Mouse (Mus musculus) thymus, postnatal 0 days (tissue): ENCODE measurements around the gene 1810049J17Rik. TPM values are rescaled to one million over a fixed set of nuclear protein-coding genes. Genes with fewer than 3 reads are reported as not detected.

Experiments used
- DNase-seq: peaks from one replicate; pipeline ENCODE4 v3.0.0-alpha.2; 2015; ENCODE audit warnings: low spot score
- polyA plus RNA-seq: library from polyadenylated mRNA; unstranded; fragments of >200 nt; fragmentation: Nextera tagmentation; extraction: Ambion mirVana; gene quantifications from 2 replicates; pipeline ENCODE4 v1.2.1, GENCODE M21; 2015

1810049J17Rik gene
- polyA plus RNA-seq, 1 experiment from 2014 or later, result 2.0 TPM

- no peak for DNase-seq
These were observed 11.0 kb downstream of the 1810049J17Rik start for GRCm38 (mm10) chr15:12310676-12311075.

- DNase-seq, result no peak
These were observed 13.2 kb downstream of the 1810049J17Rik start for GRCm38 (mm10) chr15:12308539-12308938.

- DNase-seq, result no peak
These were observed 14.6 kb downstream of the 1810049J17Rik start for GRCm38 (mm10) chr15:12307114-12307513.

GRCm38 (mm10) chr15:12306188-12307071 is 15.3 kb downstream of the 1810049J17Rik start:
- DNase-seq, result no peak

GRCm38 (mm10) chr15:12301771-12302170 is 19.9 kb downstream of the 1810049J17Rik start:
- DNase-seq, result no peak

GRCm38 (mm10) chr15:12298231-12298737 is 23.4 kb downstream of the 1810049J17Rik start:
- DNase-seq, result no peak

GRCm38 (mm10) chr15:12296228-12296627 is 25.5 kb downstream of the 1810049J17Rik start:
- DNase-seq, result peak; percentile 53

GRCm38 (mm10) chr15:12291757-12292156 is 29.9 kb downstream of the 1810049J17Rik start:
- no peak for DNase-seq

- DNase-seq, result no peak
These were observed 31.4 kb downstream of the 1810049J17Rik start for GRCm38 (mm10) chr15:12290330-12290729.

- DNase-seq, result no peak
These were observed 36.2 kb downstream of the 1810049J17Rik start for GRCm38 (mm10) chr15:12285535-12285809.

- DNase-seq, result peak; percentile 45
These were observed 36.7 kb downstream of the 1810049J17Rik start for GRCm38 (mm10) chr15:12284794-12285534.

GRCm38 (mm10) chr15:12279816-12280215 is 41.9 kb downstream of the 1810049J17Rik start:
- no peak for DNase-seq

- DNase-seq, result no peak
These were observed 46.5 kb downstream of the 1810049J17Rik start for GRCm38 (mm10) chr15:12275091-12275623.

GRCm38 (mm10) chr15:12274053-12274769 is 47.5 kb downstream of the 1810049J17Rik start:
- no peak for DNase-seq

GRCm38 (mm10) chr15:12273325-12274052 is 48.2 kb downstream of the 1810049J17Rik start:
- DNase-seq, result no peak

Other genes with a start within 250 kb of the 1810049J17Rik start
- 77.5 and 78.4 TPM in 2 replicates for gene Zfr, start 204.1 kb downstream of the 1810049J17Rik start, polyA plus RNA-seq
- 15.9 and 19.0 TPM in 2 replicates for gene Mtmr12, start 116.9 kb downstream of the 1810049J17Rik start, polyA plus RNA-seq
- gene Golph3, start 449 bp downstream of the 1810049J17Rik start, polyA plus RNA-seq, result 78.6 and 84.1 TPM in 2 replicates